Mouse (Mus musculus): ENCODE measurements around the gene Oxct1.

Oxct1 gene

DNA sequence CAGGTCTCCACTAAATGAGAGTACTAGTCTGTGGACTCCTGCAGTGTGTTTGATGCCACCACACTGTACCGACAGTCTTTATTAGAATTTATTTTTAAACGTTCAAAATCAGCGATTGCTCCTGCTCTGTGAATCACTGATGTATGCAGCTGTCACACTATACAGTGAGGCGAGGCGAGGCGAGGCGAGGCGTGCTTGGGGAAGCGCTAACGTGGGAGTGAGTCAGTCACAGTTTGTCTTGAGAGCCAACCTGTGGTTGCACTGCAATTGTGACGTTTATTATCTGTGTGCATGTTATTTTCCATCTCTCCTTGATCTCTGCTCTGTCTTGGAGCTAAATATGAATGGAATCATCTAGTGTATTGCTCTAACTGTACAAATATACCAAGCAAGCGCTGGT lies 113.3 kb downstream of the Oxct1 start:
- no peak for DNase-seq

- DNase-seq: no peak
These were observed 119.2 kb downstream of the Oxct1 start for GRCm38 (mm10) chr15:4145352-4145751.

DNA sequence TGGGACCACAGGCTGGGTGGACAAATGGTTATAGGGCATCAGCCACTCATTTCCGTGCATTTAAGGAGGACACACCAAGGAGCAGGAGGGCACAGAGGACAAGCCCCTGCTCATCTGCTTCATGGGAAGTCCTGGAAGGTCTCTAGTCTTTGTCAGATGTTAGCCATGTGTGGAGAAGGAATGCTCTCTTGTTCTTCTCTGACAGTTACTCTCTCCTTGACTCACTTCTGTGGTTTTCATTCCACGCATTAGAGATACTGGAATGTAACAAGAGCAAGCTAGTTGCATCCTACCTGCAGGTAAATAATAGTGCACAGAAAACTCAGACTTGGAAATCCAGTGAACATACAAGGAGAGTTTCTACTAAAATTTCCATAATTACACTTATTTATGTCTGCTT lies 121.5 kb downstream of the Oxct1 start:
- DNase-seq: no peak

DNA sequence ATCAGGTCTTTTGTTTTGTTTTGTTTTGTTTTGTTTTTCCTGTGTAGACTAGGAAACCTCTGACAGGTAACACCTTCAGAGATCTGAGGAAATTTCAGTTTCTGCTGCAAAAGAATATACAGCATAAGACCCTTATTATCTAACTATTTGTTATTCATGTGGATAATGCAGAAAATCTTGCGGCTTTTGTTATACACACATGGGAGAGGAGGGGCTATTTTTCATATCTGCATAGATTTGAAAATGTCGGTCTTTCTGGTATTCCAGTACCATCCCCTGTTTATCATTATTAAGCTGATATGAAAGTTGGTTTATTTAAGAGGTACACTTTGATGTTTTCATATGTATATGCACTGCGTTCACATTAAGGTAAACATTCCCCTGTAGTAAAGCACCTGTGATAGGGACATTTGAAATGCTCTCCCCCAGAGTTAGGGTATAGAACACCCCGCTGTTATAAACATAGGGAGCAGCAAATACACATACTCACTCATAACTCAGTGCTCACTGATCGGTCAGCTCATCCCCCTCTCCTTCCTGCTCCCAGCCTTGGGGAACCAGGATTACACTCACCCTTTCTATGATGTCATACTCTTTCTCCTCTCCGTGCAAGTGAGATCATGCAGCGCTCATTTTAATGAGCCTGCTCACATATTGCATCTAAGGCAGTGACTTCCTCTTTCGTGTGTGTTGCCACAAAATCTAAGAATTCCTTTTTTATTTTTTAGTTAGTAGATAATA lies 122.6 kb downstream of the Oxct1 start:
- no peak for DNase-seq

GRCm38 (mm10) chr15:4154646-4155045 lies 128.5 kb downstream of the Oxct1 start:
- DNase-seq: no peak

DNA sequence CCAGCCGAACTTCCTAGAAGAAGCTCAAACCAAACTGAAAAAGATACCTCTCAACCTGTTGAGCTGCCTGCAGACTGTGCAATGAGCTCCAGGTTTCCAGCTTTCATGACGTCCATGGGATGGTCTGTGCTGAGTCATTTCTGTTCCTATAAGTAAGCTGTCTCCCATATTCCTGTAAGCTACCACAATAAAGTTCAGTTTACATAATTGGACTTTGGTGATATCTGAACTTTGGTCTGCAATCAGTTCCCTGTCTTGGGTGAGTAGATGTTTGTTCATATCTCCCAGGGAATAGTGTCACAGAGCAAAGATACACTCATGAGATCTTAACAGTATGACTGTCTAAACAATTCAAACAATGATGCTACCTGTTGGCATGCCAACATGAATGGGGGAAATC lies 141.8 kb downstream of the Oxct1 start:
- no peak for DNase-seq

- DNase-seq: no peak
These were observed 145.4 kb downstream of the Oxct1 start for GRCm38 (mm10) chr15:4171600-4171999.

DNA sequence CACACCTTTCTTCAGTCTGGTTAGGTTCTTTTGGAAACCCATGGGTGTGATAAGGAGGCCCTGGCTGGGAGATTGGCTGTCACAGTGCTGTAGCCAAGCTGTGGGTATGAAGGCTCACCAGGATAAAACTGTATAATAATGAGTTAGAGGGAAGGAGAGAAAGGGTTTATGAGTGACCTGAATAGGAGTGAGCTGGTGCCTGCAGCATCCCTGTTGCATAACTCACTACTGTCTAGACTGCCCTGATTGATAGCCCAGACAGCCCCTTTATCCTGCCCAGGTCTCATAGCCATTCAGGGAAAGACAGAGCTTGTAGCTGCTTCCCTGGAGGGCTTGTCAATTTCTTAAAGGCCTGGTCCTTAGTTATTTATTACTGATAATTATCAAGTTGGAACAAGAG lies 171.7 kb downstream of the Oxct1 start:
- no peak for DNase-seq

Measured in thymus, postnatal 36 days (tissue).